Mouse (Mus musculus) forebrain, embryonic 16.5 days (tissue): Measurements from ENCODE around the gene Slc22a5. TPM values are rescaled to one million over a fixed set of nuclear protein-coding genes. Genes with fewer than 3 reads are reported as not detected.

Source experiments
- ATAC-seq: fragments of 200-750 bp; cut with Nextera tagmentation; 2 replicates; pipeline ENCODE4 v1.8.0; 2017; ENCODE audit warnings: mild to moderate bottlenecking, moderate library complexity
- H3K27ac ChIP-seq: fragments of 300-500 bp; sonication (generic); 2 replicates; pipeline ENCODE4 v1.5.1; 2014; ENCODE audit warnings: low read length, control low read depth
- H3K27me3 ChIP-seq: fragments of 300-500 bp; sonication (generic); replicated peaks from 2 replicates; pipeline ENCODE4 v1.6.1; 2014; ENCODE audit warnings: low read length; ENCODE audit not compliant: control insufficient read depth, insufficient read depth
- H3K36me3 ChIP-seq: fragments of 300-500 bp; sonication (generic); 2 replicates; pipeline ENCODE4 v1.6.1; 2014; ENCODE audit not compliant: control insufficient read depth, insufficient read depth
- H3K4me1 ChIP-seq: fragments of 300-500 bp; sonication (generic); replicated peaks from 2 replicates; pipeline ENCODE4 v1.6.1; 2014; ENCODE audit warnings: low read length; ENCODE audit not compliant: control insufficient read depth, insufficient read depth
- H3K4me2 ChIP-seq: fragments of 300-500 bp; sonication (generic); 2 replicates; pipeline ENCODE4 v1.6.1; 2014; ENCODE audit warnings: mild to moderate bottlenecking, low read length, control low read depth
- H3K4me3 ChIP-seq: fragments of 300-500 bp; sonication (generic); replicated peaks from 2 replicates; pipeline ENCODE4 v1.5.1; 2014; ENCODE audit warnings: mild to moderate bottlenecking, low read length, control low read depth
- H3K9ac ChIP-seq: fragments of 300-500 bp; sonication (generic); replicated peaks from 2 replicates; pipeline ENCODE4 v1.6.1; 2014; ENCODE audit warnings: low read depth, low read length, control low read depth
- H3K9me3 ChIP-seq: fragments of 300-500 bp; sonication (generic); 2 replicates; pipeline ENCODE4 v1.6.1; 2016; ENCODE audit warnings: low read length; ENCODE audit not compliant: control insufficient read depth
- WGBS: fragments of 180-500 bp; shearing (Covaris S2); extraction: QIAGEN DNeasy Blood & Tissue Kit; methylation state at CpG from one replicate; pipeline ENCODE4 v1.1.7; 2014; 5-methylcytosine and 5-hydroxymethylcytosine counted together
- polyA plus RNA-seq: library from polyadenylated mRNA; unstranded; fragments of >200 nt; fragmentation: Nextera tagmentation; extraction: Ambion mirVana; gene quantifications from 2 replicates; pipeline ENCODE4 v1.2.1, GENCODE M21; 2015

Slc22a5 gene
- polyA plus RNA-seq, 1 experiment from 2014 or later, result 12.0 TPM

DNA sequence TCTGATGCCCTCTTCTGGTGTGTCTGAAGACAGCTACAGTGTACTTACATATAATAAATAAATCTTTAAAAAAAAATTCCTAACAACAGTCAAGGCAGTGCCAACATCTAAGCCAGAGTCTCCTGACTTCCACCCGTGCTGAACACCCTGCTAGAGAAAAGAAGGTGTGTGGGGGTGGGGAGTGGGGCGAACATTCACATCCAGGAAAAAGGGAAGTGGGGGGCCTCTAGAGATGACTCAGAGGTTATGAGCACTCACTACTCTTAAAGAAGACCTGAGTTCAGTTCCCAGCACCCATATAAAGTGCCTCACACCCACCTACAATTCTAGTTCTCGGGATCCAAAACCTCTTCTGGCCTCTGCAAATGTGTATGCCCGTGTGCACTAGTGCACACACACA is 66.1 kb downstream of the Slc22a5 start:
- WGBS, result 80% methylated on average over 4 of the region's 4 CpGs
- Histone ChIP-seq H3K27me3 (no peaks in the 10 kb centered on the region), H3K4me2 (no peak overlapping the region), H3K9ac (no peak overlapping the region), H3K27ac (no peak overlapping the region), H3K4me3 (no peak overlapping the region), H3K36me3 (no peaks in the 10 kb centered on the region), H3K9me3 (peaks cover 2% of the 10 kb centered on the region; the same call in 1 of the 2 replicates), H3K4me1 (no peaks in the 10 kb centered on the region)
- no peak for ATAC-seq

- no peaks in the 10 kb centered on the region for H3K4me1 ChIP-seq
- H3K27ac ChIP-seq, result no peak overlapping the region
- H3K4me3 ChIP-seq, result no peak overlapping the region
- H3K9me3 ChIP-seq, result no peaks in the 10 kb centered on the region
- no peaks in the 10 kb centered on the region for H3K27me3 ChIP-seq
- no peak overlapping the region for H3K9ac ChIP-seq
- H3K4me2 ChIP-seq, result no peak overlapping the region
- no peaks in the 10 kb centered on the region for H3K36me3 ChIP-seq
- WGBS, result 96% methylated on average over 3 of the region's 3 CpGs
- ATAC-seq, result no peak
These were observed 69.5 kb downstream of the Slc22a5 start for GRCm38 (mm10) chr11:53821945-53822338.

DNA sequence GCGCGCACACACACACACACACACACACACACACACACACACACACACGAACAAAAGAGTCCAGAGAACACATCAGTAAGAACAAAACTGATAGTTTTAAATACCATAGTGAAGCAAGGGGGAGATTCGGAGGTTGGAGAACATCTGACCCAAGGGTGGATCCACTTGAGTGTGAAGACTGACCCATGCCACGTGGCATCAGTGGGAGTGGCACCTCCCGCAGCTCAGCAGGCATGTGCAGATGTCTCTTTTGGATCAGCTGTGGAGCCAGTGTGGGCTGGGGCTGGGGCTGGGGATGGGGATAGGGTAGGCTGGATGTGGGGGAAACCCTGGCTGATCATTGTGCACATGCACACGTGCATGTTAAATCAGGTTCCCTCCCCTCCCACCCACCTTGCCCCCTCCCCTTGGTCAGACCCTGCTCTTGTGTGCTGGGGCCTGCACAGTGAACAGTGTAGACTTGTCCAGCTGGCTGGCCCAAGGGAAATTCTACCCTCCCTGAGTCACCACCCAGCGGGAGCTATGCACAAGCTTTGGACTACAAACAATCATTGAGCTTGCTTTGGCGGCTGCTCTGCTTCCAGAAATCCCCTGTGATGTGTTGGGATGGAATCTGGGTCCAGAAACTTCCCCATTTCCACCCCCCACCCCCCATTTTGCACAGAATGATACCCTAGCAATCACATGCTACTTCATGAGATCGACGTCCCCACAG is 70.1 kb downstream of the Slc22a5 start:
- 85% methylated on average over 11 of the region's 11 CpGs for WGBS

GRCm38 (mm10) chr11:53820516-53821170 is 70.8 kb downstream of the Slc22a5 start:
- no peaks in the 10 kb centered on the region for H3K36me3 ChIP-seq
- no peak overlapping the region for H3K4me3 ChIP-seq
- no peak overlapping the region for H3K27ac ChIP-seq
- no peaks in the 10 kb centered on the region for H3K27me3 ChIP-seq
- WGBS, result 92% methylated on average over 13 of the region's 13 CpGs
- no peak for ATAC-seq
- no peaks in the 10 kb centered on the region for H3K9me3 ChIP-seq
- no peak overlapping the region for H3K9ac ChIP-seq
- H3K4me2 ChIP-seq, result no peak overlapping the region
- H3K4me1 ChIP-seq, result no peaks in the 10 kb centered on the region

More for the DNA sequence above, 70.1 kb downstream of the Slc22a5 start:
- Histone ChIP-seq H3K4me2 (no peak overlapping the region), H3K36me3 (no peaks in the 10 kb centered on the region), H3K9ac (no peak overlapping the region), H3K27ac (no peak overlapping the region), H3K4me1 (no peaks in the 10 kb centered on the region), H3K27me3 (no peaks in the 10 kb centered on the region), H3K4me3 (no peak overlapping the region), H3K9me3 (no peaks in the 10 kb centered on the region)
- ATAC-seq, result no peak

DNA sequence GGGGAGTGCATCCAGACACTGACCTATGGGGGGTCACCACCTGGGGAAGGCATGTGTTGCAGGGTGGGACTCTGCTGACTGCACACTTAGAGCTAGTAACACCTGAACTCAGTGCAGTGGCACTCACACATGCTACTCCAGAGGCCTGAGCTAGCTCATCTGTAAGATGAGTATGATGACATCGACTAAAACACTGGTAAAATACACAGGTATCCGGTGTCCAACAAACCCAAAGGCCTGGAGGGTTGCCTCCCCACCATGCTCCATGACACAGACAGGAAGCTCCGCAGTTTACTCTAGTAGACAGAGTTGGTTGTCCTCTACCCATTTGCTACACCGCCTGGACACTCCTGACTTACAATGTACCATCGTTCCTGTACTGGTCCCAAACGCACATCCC is 71.9 kb downstream of the Slc22a5 start:
- Histone ChIP-seq H3K4me3 (no peak overlapping the region), H3K4me2 (no peak overlapping the region), H3K27me3 (no peaks in the 10 kb centered on the region), H3K9ac (no peak overlapping the region), H3K36me3 (no peaks in the 10 kb centered on the region), H3K27ac (no peak overlapping the region), H3K9me3 (no peaks in the 10 kb centered on the region), H3K4me1 (no peaks in the 10 kb centered on the region)
- no peak for ATAC-seq
- WGBS, result 90% methylated on average over 6 of the region's 6 CpGs

DNA sequence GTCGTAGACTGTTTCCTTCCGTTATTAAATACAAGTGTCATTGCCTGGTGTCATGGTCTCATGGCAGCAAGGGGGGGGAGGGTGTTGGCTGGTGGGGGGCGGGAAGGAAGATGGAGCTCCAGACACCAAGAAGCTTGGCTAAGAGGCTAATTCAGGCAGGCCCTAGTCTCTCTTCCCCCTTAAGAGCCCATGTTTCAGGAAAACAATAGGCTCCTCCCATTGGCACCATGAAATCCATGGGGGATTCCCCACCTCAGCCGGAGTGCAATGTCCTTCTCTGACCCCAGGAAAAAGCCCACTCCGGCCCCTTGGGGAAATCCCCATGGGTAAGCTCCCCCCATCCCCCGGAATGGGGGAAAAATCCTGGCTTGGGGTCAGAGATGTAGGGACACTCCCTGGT is 72.7 kb downstream of the Slc22a5 start:
- Histone ChIP-seq H3K9ac (no peak overlapping the region), H3K4me2 (no peak overlapping the region), H3K9me3 (no peaks in the 10 kb centered on the region), H3K36me3 (no peaks in the 10 kb centered on the region), H3K27ac (no peak overlapping the region), H3K4me1 (no peaks in the 10 kb centered on the region), H3K4me3 (no peak overlapping the region), H3K27me3 (no peaks in the 10 kb centered on the region)
- no peak for ATAC-seq
- 66% methylated on average over 6 of the region's 6 CpGs for WGBS

DNA sequence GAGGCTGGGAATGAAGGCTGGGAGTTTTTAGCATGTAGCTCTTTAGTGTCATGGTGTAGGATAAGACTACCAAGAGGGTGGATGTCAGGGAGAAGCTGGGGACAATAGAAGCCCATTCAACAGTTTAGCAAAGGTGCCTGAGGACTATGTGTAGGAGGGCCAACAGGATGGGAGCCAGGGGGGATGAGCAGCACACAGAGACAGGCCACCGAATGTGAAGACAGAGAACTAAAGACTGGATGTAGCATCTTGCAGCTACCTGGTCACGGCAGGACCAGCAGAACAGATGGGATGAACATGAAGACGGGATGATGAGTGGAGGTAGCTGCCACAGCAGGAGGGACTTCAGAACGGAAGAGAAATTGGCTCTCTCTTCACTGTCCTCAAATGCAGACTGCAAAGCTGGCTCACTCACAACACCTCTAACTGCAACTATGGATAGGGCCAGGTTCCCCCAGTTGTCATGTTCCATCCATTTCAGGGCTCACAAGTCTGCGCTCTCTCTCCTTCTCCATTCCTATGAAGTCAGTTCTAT is 74.6 kb downstream of the Slc22a5 start:
- Histone ChIP-seq H3K9me3 (no peaks in the 10 kb centered on the region), H3K36me3 (no peaks in the 10 kb centered on the region), H3K27me3 (no peaks in the 10 kb centered on the region), H3K9ac (no peak overlapping the region), H3K4me1 (no peaks in the 10 kb centered on the region), H3K4me2 (no peak overlapping the region), H3K4me3 (no peak overlapping the region), H3K27ac (no peak overlapping the region)
- ATAC-seq, result no peak
- WGBS, result 93% methylated on average over 5 of the region's 5 CpGs

DNA sequence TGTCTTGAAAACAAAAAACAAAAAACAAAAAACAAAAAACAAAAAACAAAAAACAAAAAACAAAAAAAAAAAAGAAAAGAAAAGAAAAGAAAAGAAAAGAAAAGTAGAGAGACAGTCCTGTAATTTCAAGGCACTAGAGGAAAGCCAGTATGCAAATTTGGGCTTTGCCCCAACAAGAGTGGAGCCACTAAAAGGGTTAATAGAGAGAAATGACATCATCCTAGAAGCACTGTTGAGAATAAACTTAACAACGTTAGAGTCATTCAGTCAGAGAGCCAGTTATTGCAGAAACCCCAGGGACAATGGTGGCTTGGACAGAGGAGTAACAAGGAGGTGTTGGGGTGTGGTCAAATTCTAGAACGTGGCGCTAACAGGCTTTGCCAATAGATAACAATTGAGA is 76.7 kb downstream of the Slc22a5 start:
- H3K36me3 ChIP-seq, result no peaks in the 10 kb centered on the region
- no peak for ATAC-seq
- WGBS, result 61% methylated on average over 3 of the region's 3 CpGs

More for the DNA sequence above, 76.7 kb downstream of the Slc22a5 start:
- no peak overlapping the region for H3K4me3 ChIP-seq
- H3K4me2 ChIP-seq, result no peak overlapping the region
- no peaks in the 10 kb centered on the region for H3K4me1 ChIP-seq
- H3K27me3 ChIP-seq, result no peaks in the 10 kb centered on the region
- H3K9me3 ChIP-seq, result no peaks in the 10 kb centered on the region
- no peak overlapping the region for H3K9ac ChIP-seq
- no peak overlapping the region for H3K27ac ChIP-seq
